Mouse (Mus musculus): ENCODE results near the gene Snrpc. TPM values are rescaled to one million over a fixed set of nuclear protein-coding genes. Genes with fewer than 3 reads are reported as not detected.

Gene Snrpc
- polyA plus RNA-seq, 1 experiment from 2014 or later = 350 TPM

DNA sequence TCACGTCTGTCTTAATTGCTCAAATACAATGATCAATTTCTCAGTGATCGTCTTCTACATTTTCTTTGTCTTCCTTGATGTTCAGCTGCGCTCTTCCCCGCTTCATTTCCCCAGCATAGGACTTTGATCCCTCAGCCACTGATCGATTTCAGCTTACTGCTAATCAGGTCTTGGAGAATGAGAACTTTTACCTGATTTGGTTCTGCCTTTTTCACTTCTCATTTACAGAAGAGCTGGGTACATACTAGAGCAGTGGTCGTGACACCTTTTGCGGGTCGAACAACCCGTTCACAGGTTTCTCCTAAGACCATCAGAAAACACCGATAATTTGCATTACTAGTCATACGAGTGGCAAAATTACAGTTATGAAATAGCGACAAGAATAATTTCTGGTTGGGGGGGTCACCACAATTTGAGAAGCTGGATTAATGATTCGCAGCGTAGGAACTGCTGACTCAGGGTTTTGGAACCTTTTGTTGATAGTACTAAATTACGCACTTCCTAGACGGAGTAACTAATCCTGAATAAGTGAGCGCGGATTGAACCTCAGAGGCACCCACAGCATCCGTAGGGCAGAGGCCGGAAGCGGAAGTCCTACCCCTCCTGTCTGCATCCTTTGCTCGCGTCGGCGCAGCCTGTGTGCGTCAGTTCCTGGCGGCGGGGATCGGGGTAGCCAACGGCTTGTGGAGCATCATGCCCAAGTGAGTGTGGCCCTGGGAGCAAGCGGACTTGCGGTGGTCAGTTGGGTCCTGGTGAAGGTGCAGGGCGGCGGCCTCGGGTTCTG is 1.7 kb downstream of the Snrpc start:
- Histone ChIP-seq H3K4me1 (peaks cover 10% of the 10 kb centered on the region), H3K4me2 (replicated peaks) (peak overlapping the region; percentile 75), H3K9ac (replicated peaks) (peak overlapping the region; percentile 80), H3K36me3 (peaks cover 25% of the 10 kb centered on the region), H3K27ac (replicated peaks) (peak overlapping the region; percentile 58), H3K9me3 (no peaks in the 10 kb centered on the region), H3K27me3 (peaks cover 17% of the 10 kb centered on the region; the same call in 1 of the 2 replicates), H3K4me3 (peak overlapping the region; percentile 87)
- ATAC-seq (ENCODE audit: low FRiP score, low read depth) = peak; percentile 98
- 2% methylated on average over 35 of the region's 35 CpGs for WGBS

- ATAC-seq (ENCODE audit: low FRiP score, low read depth) = no peak
- 96% methylated on average over 1 of the region's 1 CpGs for WGBS
- H3K4me1 ChIP-seq = no peaks in the 10 kb centered on the region
- no peaks in the 10 kb centered on the region for H3K9me3 ChIP-seq
- no peak overlapping the region for H3K4me2 ChIP-seq (replicated peaks)
- no peak overlapping the region for H3K4me3 ChIP-seq
- no peaks in the 10 kb centered on the region for H3K27me3 ChIP-seq
- no peak overlapping the region for H3K9ac ChIP-seq (replicated peaks)
- H3K27ac ChIP-seq (replicated peaks) = no peak overlapping the region
- H3K36me3 ChIP-seq = peaks cover 93% of the 10 kb centered on the region
Measured at GRCm38 (mm10) chr17:27848351-27848750, 10.4 kb downstream of the Snrpc start.

DNA sequence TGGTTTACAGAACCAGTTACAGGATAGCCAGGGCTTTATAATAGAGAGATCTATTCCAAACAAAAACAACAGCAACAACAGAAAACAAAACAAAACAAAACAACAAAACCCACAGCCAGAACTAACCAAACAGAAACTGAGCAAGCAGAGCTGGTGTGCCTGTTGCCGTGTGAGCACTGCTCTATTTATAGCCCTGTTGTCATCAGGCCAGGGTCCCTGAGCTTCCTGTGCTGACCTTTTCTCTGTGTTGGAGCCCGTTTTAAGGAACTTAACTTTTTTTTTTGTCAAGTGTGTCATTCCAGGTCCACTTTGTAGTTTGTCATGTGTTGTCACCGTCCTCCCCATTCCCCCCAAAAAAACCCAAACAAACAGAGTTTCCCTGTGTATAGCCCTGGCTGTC is 13.1 kb downstream of the Snrpc start:
- H3K4me2 ChIP-seq (replicated peaks) = no peak overlapping the region
- no peak overlapping the region for H3K4me3 ChIP-seq
- no peaks in the 10 kb centered on the region for H3K4me1 ChIP-seq
- 82% methylated on average over 3 of the region's 3 CpGs for WGBS
- no peak overlapping the region for H3K9ac ChIP-seq (replicated peaks)
- H3K27ac ChIP-seq (replicated peaks) = no peak overlapping the region
- ATAC-seq (ENCODE audit: low FRiP score, low read depth) = no peak
- no peaks in the 10 kb centered on the region for H3K27me3 ChIP-seq
- no peaks in the 10 kb centered on the region for H3K9me3 ChIP-seq
- H3K36me3 ChIP-seq = peaks cover 78% of the 10 kb centered on the region

DNA sequence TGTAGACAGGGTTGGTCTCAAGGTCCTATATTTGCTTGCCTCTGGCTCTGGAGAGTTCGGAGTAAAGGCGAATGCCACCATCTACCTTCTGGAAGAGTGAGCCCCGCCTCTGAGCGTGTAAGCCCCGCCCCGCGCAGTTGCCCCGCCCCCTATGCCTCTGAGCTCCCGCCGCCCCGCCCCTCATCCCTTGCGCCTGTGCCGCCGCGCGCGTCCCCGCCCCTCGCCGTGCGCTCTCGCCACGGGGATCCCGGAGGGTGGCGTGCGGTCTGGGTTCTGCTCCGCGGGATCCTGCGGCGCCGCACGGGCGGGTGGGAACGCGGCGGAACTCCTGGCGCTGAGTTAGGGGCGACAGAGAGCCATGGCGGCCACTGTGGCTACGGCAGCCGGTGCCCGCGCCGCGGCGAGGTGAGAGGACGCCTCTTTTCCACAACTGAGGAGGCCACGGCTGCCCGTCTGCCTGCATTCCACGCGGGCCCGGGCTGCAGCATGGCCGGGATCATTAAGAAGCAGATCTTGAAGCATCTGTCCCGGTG is 18.4 kb downstream of the Snrpc start, which contains the start of gene Uhrf1bp1:
Uhrf1bp1 (plus strand) TSS at position 177 of the 533 bp plus-strand sequence.
- ATAC-seq (ENCODE audit: low FRiP score, low read depth) = peak; percentile 84
- H3K9ac ChIP-seq (replicated peaks) = peak within 1 kb of the TSS; percentile 89
- peak within 1 kb of the TSS; percentile 83 for H3K27ac ChIP-seq (replicated peaks)
- H3K27me3 ChIP-seq = no peaks in the 10 kb centered on the region
- under 1% methylated on average over 50 of the region's 54 CpGs for WGBS
- H3K4me1 ChIP-seq = peaks cover 23% of the 10 kb centered on the region
- H3K4me3 ChIP-seq = peak within 1 kb of the TSS; percentile 84
- H3K4me2 ChIP-seq (replicated peaks) = peak within 1 kb of the TSS; percentile 87
- H3K9me3 ChIP-seq = no peaks in the 10 kb centered on the region
- H3K36me3 ChIP-seq = peaks cover 26% of the 10 kb centered on the region

- Histone ChIP-seq H3K27me3 (no peaks in the 10 kb centered on the region), H3K36me3 (peaks cover 21% of the 10 kb centered on the region), H3K4me1 (peaks cover 23% of the 10 kb centered on the region), H3K9me3 (no peaks in the 10 kb centered on the region), H3K4me2 (replicated peaks) (peak overlapping the region; percentile 87), H3K9ac (replicated peaks) (peak overlapping the region; percentile 89), H3K27ac (replicated peaks) (peak overlapping the region; percentile 83), H3K4me3 (peak overlapping the region; percentile 84)
- 2% methylated on average over 50 of the region's 52 CpGs for WGBS
- peak; percentile 66 for ATAC-seq (ENCODE audit: low FRiP score, low read depth)
Measured at GRCm38 (mm10) chr17:27856798-27857648, 19.1 kb downstream of the Snrpc start.

- H3K27ac ChIP-seq (replicated peaks) = no peak overlapping the region
- H3K4me3 ChIP-seq = peak overlapping the region; percentile 84
- H3K27me3 ChIP-seq = no peaks in the 10 kb centered on the region
- no peak for ATAC-seq (ENCODE audit: low FRiP score, low read depth)
- peak overlapping the region; percentile 87 for H3K4me2 ChIP-seq (replicated peaks)
- H3K9ac ChIP-seq (replicated peaks) = peak overlapping the region; percentile 89
- no peaks in the 10 kb centered on the region for H3K9me3 ChIP-seq
- WGBS = 61% methylated on average over 11 of the region's 11 CpGs
- H3K4me1 ChIP-seq = peaks cover 23% of the 10 kb centered on the region
- peaks cover 13% of the 10 kb centered on the region for H3K36me3 ChIP-seq
Measured at GRCm38 (mm10) chr17:27857649-27858475, 19.9 kb downstream of the Snrpc start.

DNA sequence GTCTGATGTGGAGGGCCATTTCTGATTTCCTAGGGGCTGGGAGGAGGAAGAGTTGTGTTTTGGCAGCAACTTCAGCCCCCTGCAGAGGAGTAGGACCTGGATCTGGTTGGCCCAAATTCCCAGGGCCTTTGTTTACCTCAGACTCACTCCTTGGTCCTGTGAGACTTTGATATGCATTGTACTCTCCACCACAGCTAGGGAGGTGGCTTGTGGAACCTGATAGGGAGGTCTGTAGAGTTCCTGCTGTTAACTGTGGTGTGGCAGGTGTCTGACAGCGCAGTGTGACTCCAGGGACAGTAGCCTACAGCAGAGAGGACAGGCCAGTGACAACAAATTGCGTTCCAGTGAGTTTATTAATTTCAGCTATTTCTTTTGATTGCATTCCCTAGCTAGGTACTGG is 21.2 kb downstream of the Snrpc start:
- H3K4me2 ChIP-seq (replicated peaks) = 0 out of 2 replicates have a peak overlapping the region, but pooled peaks have one; percentile 87
- peaks cover 2% of the 10 kb centered on the region; the same call in 1 of the 2 replicates for H3K36me3 ChIP-seq
- no peak overlapping the region for H3K4me3 ChIP-seq
- H3K27ac ChIP-seq (replicated peaks) = no peak overlapping the region
- peak overlapping the region; percentile 24; the same call in 1 of the 2 replicates for H3K9ac ChIP-seq (replicated peaks)
- no peak for ATAC-seq (ENCODE audit: low FRiP score, low read depth)
- no peaks in the 10 kb centered on the region for H3K27me3 ChIP-seq
- 56% methylated on average over 2 of the region's 2 CpGs for WGBS
- H3K9me3 ChIP-seq = no peaks in the 10 kb centered on the region
- H3K4me1 ChIP-seq = peaks cover 23% of the 10 kb centered on the region

DNA sequence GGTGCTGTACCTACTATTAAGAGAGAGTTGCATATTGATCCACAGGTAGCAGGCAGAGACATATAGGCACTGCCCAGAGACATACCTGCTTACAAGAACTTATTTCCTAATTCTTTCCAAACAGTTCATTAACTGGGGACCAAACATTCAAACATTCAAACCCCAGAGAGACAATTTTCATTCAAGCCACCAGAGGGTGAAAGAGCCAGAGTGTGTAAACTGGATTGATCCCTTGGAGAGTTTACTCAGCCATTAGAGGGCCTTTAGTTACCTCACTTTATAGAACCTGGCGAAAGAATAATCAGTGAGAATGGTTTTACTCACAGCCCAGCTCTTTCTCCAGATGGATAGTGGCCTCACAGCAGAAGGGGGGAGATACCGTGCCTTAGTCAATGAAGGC is 27.5 kb downstream of the Snrpc start:
- ATAC-seq (ENCODE audit: low FRiP score, low read depth) = no peak
- 80% methylated on average over 2 of the region's 2 CpGs for WGBS

GRCm38 (mm10) chr17:27866737-27867136 is 28.8 kb downstream of the Snrpc start:
- Histone ChIP-seq H3K4me1 (no peaks in the 10 kb centered on the region), H3K27me3 (no peaks in the 10 kb centered on the region), H3K4me2 (replicated peaks) (no peak overlapping the region), H3K9ac (replicated peaks) (no peak overlapping the region), H3K27ac (replicated peaks) (no peak overlapping the region), H3K9me3 (no peaks in the 10 kb centered on the region), H3K36me3 (no peaks in the 10 kb centered on the region), H3K4me3 (no peak overlapping the region)
- ATAC-seq (ENCODE audit: low FRiP score, low read depth) = no peak
- WGBS = 94% methylated on average over 4 of the region's 4 CpGs

More for the DNA sequence above, 27.5 kb downstream of the Snrpc start:
- Histone ChIP-seq H3K4me1 (no peaks in the 10 kb centered on the region), H3K9ac (replicated peaks) (no peak overlapping the region), H3K9me3 (no peaks in the 10 kb centered on the region), H3K4me2 (replicated peaks) (no peak overlapping the region), H3K27ac (replicated peaks) (no peak overlapping the region), H3K27me3 (no peaks in the 10 kb centered on the region), H3K4me3 (no peak overlapping the region), H3K36me3 (no peaks in the 10 kb centered on the region)

DNA sequence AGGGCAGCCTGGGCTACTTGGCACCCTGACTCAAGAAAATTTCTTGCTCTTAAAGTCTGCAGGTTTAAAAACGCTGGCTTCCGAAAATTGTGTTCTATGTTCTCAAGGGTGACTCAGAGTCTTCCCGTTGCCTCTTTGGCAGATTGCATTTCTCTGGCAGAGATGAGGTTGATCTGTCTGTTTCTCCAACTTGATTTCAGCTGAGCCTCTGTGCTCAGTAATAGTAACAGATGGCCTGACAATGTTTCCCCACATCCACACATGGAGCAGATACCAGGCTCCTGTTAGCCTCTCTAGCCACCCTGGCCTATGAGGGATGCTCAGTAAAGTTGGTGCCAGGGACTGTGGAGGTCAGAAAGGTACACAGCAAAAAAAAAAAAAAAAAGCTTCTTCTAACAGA is 33.9 kb downstream of the Snrpc start:
- Histone ChIP-seq H3K27me3 (no peaks in the 10 kb centered on the region), H3K27ac (replicated peaks) (no peak overlapping the region), H3K9me3 (no peaks in the 10 kb centered on the region), H3K4me3 (no peak overlapping the region), H3K4me1 (no peaks in the 10 kb centered on the region), H3K36me3 (no peaks in the 10 kb centered on the region; the same call in 1 of the 2 replicates), H3K9ac (replicated peaks) (no peak overlapping the region), H3K4me2 (replicated peaks) (no peak overlapping the region)
- ATAC-seq (ENCODE audit: low FRiP score, low read depth) = no peak
- WGBS = 96% methylated on average over 3 of the region's 3 CpGs

DNA sequence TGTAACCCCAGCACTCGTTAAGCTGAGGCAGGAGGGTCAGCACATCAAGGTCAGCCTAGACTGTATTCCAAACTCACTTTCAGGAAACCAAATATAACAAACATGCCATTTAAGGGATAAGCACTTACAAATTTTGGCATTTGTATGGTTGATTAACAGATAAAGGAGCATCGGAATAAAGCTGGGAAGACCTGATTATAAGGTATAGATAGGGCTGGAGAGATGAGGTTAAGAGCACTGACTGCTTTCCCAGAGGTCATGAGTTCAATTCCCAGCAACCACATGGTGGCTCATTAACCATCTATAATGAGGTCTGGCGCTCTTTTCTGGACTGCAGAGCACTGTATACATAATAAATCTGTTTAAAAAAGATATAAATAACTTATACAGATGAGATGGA is 35.6 kb downstream of the Snrpc start:
- Histone ChIP-seq H3K36me3 (no peaks in the 10 kb centered on the region; the same call in 1 of the 2 replicates), H3K9ac (replicated peaks) (no peak overlapping the region), H3K4me3 (no peak overlapping the region), H3K4me1 (no peaks in the 10 kb centered on the region), H3K27ac (replicated peaks) (no peak overlapping the region), H3K4me2 (replicated peaks) (no peak overlapping the region), H3K9me3 (no peaks in the 10 kb centered on the region), H3K27me3 (no peaks in the 10 kb centered on the region)
- ATAC-seq (ENCODE audit: low FRiP score, low read depth) = no peak
- WGBS = 87% methylated on average over 3 of the region's 3 CpGs

Data from midbrain, embryonic 12.5 days (tissue).